Mouse (Mus musculus): ENCODE measurements at regions not wholly inside any gene's neighbourhood (a gene's known extent, or its start where the extent isn't known, plus 50 kb on each side); places are given as distances from the start of the nearest gene placed in this dataset.

- no peak for DNase-seq (ENCODE audit: low read depth, low spot score)
Observed at GRCm38 (mm10) chr12:9261662-9262061, 231.9 kb downstream of the Ttc32 start.

- no peak for DNase-seq (ENCODE audit: low read depth, low spot score)
Observed at GRCm38 (mm10) chr12:9266221-9266620, 236.4 kb downstream of the Ttc32 start.

- no peak for DNase-seq (ENCODE audit: low read depth, low spot score)
Observed at GRCm38 (mm10) chr12:9271484-9271883, 241.7 kb downstream of the Ttc32 start.

- DNase-seq (ENCODE audit: low read depth, low spot score), result no peak
Observed at GRCm38 (mm10) chr12:9274181-9274580, 244.4 kb downstream of the Ttc32 start.

GRCm38 (mm10) chr12:9275697-9276096 lies 245.9 kb downstream of the Ttc32 start:
- DNase-seq (ENCODE audit: low read depth, low spot score), result no peak

- DNase-seq (ENCODE audit: low read depth, low spot score), result no peak
Observed at GRCm38 (mm10) chr12:9278735-9279134, 248.9 kb downstream of the Ttc32 start.

GRCm38 (mm10) chr12:9279893-9280605 lies 250.3 kb downstream of the Ttc32 start:
- no peak for DNase-seq (ENCODE audit: low read depth, low spot score)

GRCm38 (mm10) chr12:9287271-9287670 lies 257.5 kb downstream of the Ttc32 start:
- DNase-seq (ENCODE audit: low read depth, low spot score), result no peak

GRCm38 (mm10) chr12:9292656-9293055 lies 262.9 kb downstream of the Ttc32 start:
- DNase-seq (ENCODE audit: low read depth, low spot score), result no peak

GRCm38 (mm10) chr12:9295211-9295610 lies 265.4 kb downstream of the Ttc32 start:
- no peak for DNase-seq (ENCODE audit: low read depth, low spot score)

GRCm38 (mm10) chr12:9298848-9299655 lies 269.3 kb downstream of the Ttc32 start:
- DNase-seq (ENCODE audit: low read depth, low spot score), result no peak

GRCm38 (mm10) chr12:9304146-9304545 lies 265.8 kb upstream of the Osr1 start:
- DNase-seq (ENCODE audit: low read depth, low spot score), result no peak

GRCm38 (mm10) chr12:9337891-9338672 lies 231.8 kb upstream of the Osr1 start:
- no peak for DNase-seq (ENCODE audit: low read depth, low spot score)

- no peak for DNase-seq (ENCODE audit: low read depth, low spot score)
Observed at GRCm38 (mm10) chr12:9338801-9339231, 231.1 kb upstream of the Osr1 start.

GRCm38 (mm10) chr12:9340769-9341168 lies 229.1 kb upstream of the Osr1 start:
- no peak for DNase-seq (ENCODE audit: low read depth, low spot score)

GRCm38 (mm10) chr12:9345359-9345758 lies 224.6 kb upstream of the Osr1 start:
- no peak for DNase-seq (ENCODE audit: low read depth, low spot score)

GRCm38 (mm10) chr12:9355512-9355911 lies 214.4 kb upstream of the Osr1 start:
- no peak for DNase-seq (ENCODE audit: low read depth, low spot score)

GRCm38 (mm10) chr12:9357856-9358255 lies 212.1 kb upstream of the Osr1 start:
- no peak for DNase-seq (ENCODE audit: low read depth, low spot score)

GRCm38 (mm10) chr12:9358872-9359271 lies 211.0 kb upstream of the Osr1 start:
- DNase-seq (ENCODE audit: low read depth, low spot score), result no peak

- DNase-seq (ENCODE audit: low read depth, low spot score), result no peak
Observed at GRCm38 (mm10) chr12:9365931-9366330, 204.0 kb upstream of the Osr1 start.

GRCm38 (mm10) chr12:9368682-9369081 lies 201.2 kb upstream of the Osr1 start:
- no peak for DNase-seq (ENCODE audit: low read depth, low spot score)

- DNase-seq (ENCODE audit: low read depth, low spot score), result no peak
Observed at GRCm38 (mm10) chr12:9401956-9402355, 168.0 kb upstream of the Osr1 start.
